Mouse (Mus musculus) brain, embryonic 14.5 days (tissue): ENCODE measurements around the gene S100a1.

Source experiments
- CTCF ChIP-seq: fragments of 200-500 bp; IDR thresholded peaks from 2 replicates; pipeline ENCODE4 v1.5.1; 2012; ENCODE audit warnings: inconsistent platforms, mild to moderate bottlenecking, moderate library complexity, borderline replicate concordance; ENCODE audit not compliant: insufficient read depth, insufficient read length; ENCODE audit errors: extremely low read depth
- POLR2A ChIP-seq: fragments of 200-500 bp; IDR thresholded peaks from 2 replicates; pipeline ENCODE4 v1.6.1; 2012; ENCODE audit warnings: mild to moderate bottlenecking, inconsistent platforms, borderline replicate concordance; ENCODE audit not compliant: poor library complexity, insufficient read depth, insufficient read length, severe bottlenecking; ENCODE audit errors: extremely low read depth

DNA sequence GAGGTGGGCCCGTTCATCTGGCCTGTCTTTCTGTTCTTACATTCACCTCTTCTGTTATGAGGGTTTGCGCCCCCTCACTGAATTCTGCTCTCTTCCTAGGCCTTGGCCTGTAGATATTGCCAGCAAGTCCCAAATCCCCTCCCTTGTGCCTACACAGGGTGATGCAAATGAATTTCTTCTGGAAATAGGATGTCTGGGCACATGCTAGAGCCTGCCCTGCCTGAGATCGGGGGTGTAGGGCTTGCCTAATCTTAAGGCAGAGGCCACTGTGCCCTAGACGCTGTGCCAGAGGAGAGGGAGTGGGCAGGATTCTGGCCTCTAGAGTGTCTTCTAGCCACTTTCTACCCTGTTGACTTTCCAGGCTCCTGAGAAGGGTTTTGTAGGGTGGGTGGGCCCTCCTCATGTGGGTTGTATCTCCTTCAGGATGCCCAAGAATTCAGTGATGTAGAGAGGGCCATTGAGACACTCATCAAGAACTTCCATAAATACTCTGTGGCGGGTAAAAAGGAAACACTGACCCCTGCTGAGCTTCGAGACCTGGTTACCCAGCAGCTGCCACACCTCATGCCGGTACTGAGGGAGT is 13.2 kb upstream of the S100a1 start:
- TF ChIP-seq POLR2A = no peak
- no peak for TF ChIP-seq CTCF
